Mouse (Mus musculus) CH12.LX (cell line): ENCODE results near the gene Fam3c.

ENCODE experiments used
- MXI1 ChIP-seq: IDR thresholded peaks from 2 replicates; pipeline ENCODE4 v1.6.1; 2011; ENCODE audit warnings: mild to moderate bottlenecking, low read depth, low read length, improper control_type of control experiment
- POLR2A ChIP-seq: IDR thresholded peaks from 2 replicates; pipeline ENCODE4 v1.6.1; 2011; ENCODE audit warnings: low read depth, mild to moderate bottlenecking, improper control_type of control experiment, low read length
- TCF12 ChIP-seq: IDR thresholded peaks from 2 replicates; pipeline ENCODE4 v1.6.1; 2014; ENCODE audit warnings: low read depth, mild to moderate bottlenecking, inconsistent platforms, low read length, improper control_type of control experiment
- USF2 ChIP-seq: conservative IDR thresholded peaks from 2 replicates; pipeline ENCODE4 v1.6.1; 2011; ENCODE audit warnings: low read depth, low read length, improper control_type of control experiment
- ZNF384 ChIP-seq: IDR thresholded peaks from 2 replicates; pipeline ENCODE4 v1.6.1; 2012; ENCODE audit warnings: low read depth, low read length, improper control_type of control experiment, inconsistent platforms

DNA sequence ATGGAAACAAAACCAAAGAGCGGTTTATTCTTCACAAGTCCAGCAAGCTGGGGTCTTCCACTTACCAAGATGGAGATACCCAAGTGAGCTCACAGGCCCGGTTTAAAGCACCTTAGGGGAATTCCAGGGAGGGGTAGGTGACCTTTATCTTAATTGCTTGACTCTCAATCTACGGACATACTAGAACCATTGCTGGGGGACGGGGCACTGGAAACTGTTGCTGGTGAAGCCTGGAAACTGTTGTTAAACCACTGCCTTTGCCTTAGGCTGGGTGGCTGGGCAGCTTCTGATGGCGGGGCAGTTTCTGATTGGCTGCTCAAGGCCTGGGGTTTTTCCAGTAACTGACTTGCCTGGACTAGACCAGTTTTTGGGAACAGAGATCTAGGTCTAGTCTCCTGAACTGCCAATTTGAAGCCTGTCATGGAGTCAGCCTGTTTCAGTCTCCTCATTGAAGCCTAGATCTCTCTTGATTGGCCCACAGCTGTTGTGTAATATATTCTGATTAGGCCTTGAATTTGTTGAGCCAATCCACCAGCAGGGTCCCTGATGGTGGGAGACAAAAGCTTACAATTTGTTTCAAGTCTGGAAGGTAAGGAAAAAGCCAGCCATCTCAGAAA, 29.3 kb upstream of the Fam3c start:
- TF ChIP-seq ZNF384 (no peak), POLR2A (peak; percentile 58), TCF12 (peak; percentile 88), USF2 (no peak), MXI1 (no peak)
